Mouse (Mus musculus): Measurements from ENCODE around the gene Ccdc85b. TPM values are rescaled to one million over a fixed set of nuclear protein-coding genes. Genes with fewer than 3 reads are reported as not detected.

Ccdc85b gene
- polyA plus RNA-seq, 1 experiment from 2014 or later: 11.6 TPM

DNA sequence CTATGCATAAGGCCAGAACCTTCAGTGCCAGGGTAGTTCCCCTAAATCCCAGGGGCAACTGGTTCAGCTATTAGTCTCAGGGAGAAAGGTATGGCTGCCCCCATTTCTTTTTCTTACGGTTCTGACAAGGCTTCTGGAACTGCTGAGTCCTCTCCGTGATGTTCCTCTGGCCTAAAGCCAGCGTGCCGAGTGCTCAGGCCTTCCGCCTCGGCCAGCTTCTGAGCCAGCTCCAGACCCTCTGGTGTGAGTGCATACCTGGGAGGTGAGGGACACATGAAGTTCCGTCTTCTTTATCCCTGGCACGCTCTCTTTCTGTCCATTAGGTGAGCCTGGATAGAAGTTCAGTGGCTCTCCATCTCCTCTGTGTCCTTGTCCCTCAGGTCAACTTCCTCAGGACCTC lies 27.7 kb upstream of the Ccdc85b start:
- DNase-seq (ENCODE audit: low spot score): no peak
- Histone ChIP-seq H3K27ac (replicated peaks) (no peak overlapping the region), H3K4me3 (ENCODE audit: low read depth, low read length) (no peak overlapping the region), H3K9ac (ENCODE audit: low read length) (no peak overlapping the region), H3K9me3 (ENCODE audit: control insufficient read depth, low read length) (no peaks in the 10 kb centered on the region), H3K4me2 (replicated peaks; ENCODE audit: low read depth) (no peak overlapping the region), H3K4me1 (replicated peaks; ENCODE audit: control insufficient read depth, insufficient read depth) (no peaks in the 10 kb centered on the region), H3K36me3 (ENCODE audit: control insufficient read depth, insufficient read depth, low read length) (peaks cover 17% of the 10 kb centered on the region; the same call in 1 of the 2 replicates), H3K27me3 (ENCODE audit: control insufficient read depth, insufficient read depth, low read length) (no peaks in the 10 kb centered on the region)
- no peak for ATAC-seq (ENCODE audit: low FRiP score, low TSS enrichment)
- 78% methylated on average over 8 of the region's 8 CpGs for WGBS
- TF ChIP-seq EP300 (optimal IDR thresholded peaks at IDR 0.05) (no peak), CTCF (IDR thresholded peaks at IDR 0.05; ENCODE audit: low read depth) (no peak)

GRCm38 (mm10) chr19:5484496-5484895 lies 26.8 kb upstream of the Ccdc85b start:
- H3K27ac ChIP-seq (replicated peaks): no peak overlapping the region
- peaks cover 21% of the 10 kb centered on the region; the same call in 1 of the 2 replicates for H3K36me3 ChIP-seq (ENCODE audit: control insufficient read depth, insufficient read depth, low read length)
- H3K4me1 ChIP-seq (replicated peaks; ENCODE audit: control insufficient read depth, insufficient read depth): no peaks in the 10 kb centered on the region
- no peaks in the 10 kb centered on the region for H3K9me3 ChIP-seq (ENCODE audit: control insufficient read depth, low read length)
- H3K4me2 ChIP-seq (replicated peaks; ENCODE audit: low read depth): no peak overlapping the region
- 89% methylated on average over 5 of the region's 5 CpGs for whole genome bisulfite sequencing
- no peak for TF ChIP-seq EP300 (optimal IDR thresholded peaks at IDR 0.05)
- TF ChIP-seq CTCF (IDR thresholded peaks at IDR 0.05; ENCODE audit: low read depth): no peak
- no peak for ATAC-seq (ENCODE audit: low FRiP score, low TSS enrichment)
- H3K9ac ChIP-seq (ENCODE audit: low read length): no peak overlapping the region
- H3K4me3 ChIP-seq (ENCODE audit: low read depth, low read length): no peak overlapping the region
- no peaks in the 10 kb centered on the region for H3K27me3 ChIP-seq (ENCODE audit: control insufficient read depth, insufficient read depth, low read length)
- DNase-seq (ENCODE audit: low spot score): no peak

DNA sequence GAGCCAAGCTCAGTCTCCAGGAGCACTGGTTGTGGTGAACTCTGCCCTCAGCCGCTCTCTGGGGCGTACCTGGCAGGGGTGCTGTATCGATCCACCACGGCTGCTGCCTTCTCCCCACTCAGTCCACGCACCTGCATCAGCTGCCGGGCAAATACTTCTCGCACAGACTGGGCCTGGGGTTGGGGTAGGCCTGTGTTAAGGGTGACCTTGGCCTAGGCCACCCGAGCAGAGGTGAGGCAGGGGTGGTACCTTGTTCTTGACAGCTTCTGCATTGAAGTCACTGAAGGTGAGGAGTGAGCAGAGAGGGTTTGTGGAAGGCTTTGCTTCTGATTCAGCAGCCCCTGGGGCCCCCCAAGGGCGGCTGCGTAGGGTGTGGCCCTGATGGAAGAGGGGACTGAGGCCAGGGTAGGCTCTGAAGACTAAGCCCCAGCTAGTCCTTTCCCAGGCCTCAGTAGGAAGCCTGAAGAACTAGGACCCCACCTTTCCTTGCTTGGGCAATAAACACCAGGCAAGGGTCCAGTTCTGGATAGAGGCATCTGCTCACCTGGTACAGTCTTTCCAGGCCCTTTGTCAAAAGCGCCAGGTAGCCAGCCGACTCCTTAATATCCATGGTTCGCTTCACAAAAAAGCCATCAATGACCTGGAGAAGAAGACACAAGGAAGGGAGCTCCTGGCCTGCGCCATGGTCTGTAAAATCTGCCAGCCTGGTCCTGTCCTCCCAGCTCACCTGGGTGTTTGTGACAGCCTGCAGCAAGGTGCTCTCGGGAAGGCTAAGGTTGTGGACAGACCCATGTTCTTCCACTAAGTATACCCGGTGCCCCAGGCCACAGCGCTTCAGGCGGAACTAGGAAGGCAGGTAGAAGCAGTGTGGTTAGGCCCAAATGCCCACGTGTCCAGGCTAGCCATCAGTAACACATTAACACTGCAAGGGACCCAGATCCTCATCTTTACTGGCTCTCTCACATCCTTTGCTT lies 26.0 kb upstream of the Ccdc85b start:
- Histone ChIP-seq H3K27ac (replicated peaks) (no peak overlapping the region), H3K36me3 (ENCODE audit: control insufficient read depth, insufficient read depth, low read length) (peaks cover 21% of the 10 kb centered on the region; the same call in 1 of the 2 replicates), H3K9ac (ENCODE audit: low read length) (no peak overlapping the region), H3K27me3 (ENCODE audit: control insufficient read depth, insufficient read depth, low read length) (no peaks in the 10 kb centered on the region), H3K4me2 (replicated peaks; ENCODE audit: low read depth) (no peak overlapping the region), H3K4me1 (replicated peaks; ENCODE audit: control insufficient read depth, insufficient read depth) (no peaks in the 10 kb centered on the region), H3K4me3 (ENCODE audit: low read depth, low read length) (no peak overlapping the region), H3K9me3 (ENCODE audit: control insufficient read depth, low read length) (no peaks in the 10 kb centered on the region)
- no peak for DNase-seq (ENCODE audit: low spot score)
- ATAC-seq (ENCODE audit: low FRiP score, low TSS enrichment): no peak
- WGBS: 92% methylated on average over 19 of the region's 19 CpGs
- TF ChIP-seq CTCF (IDR thresholded peaks at IDR 0.05; ENCODE audit: low read depth) (no peak), EP300 (optimal IDR thresholded peaks at IDR 0.05) (no peak)

- H3K27me3 ChIP-seq (ENCODE audit: control insufficient read depth, insufficient read depth, low read length): no peaks in the 10 kb centered on the region
- H3K4me1 ChIP-seq (replicated peaks; ENCODE audit: control insufficient read depth, insufficient read depth): no peaks in the 10 kb centered on the region; the same call in 1 of the 2 replicates
- H3K9ac ChIP-seq (ENCODE audit: low read length): no peak overlapping the region
- no peak overlapping the region for H3K4me2 ChIP-seq (replicated peaks; ENCODE audit: low read depth)
- no peak overlapping the region for H3K4me3 ChIP-seq (ENCODE audit: low read depth, low read length)
- peaks cover 21% of the 10 kb centered on the region; the same call in 1 of the 2 replicates for H3K36me3 ChIP-seq (ENCODE audit: control insufficient read depth, insufficient read depth, low read length)
- DNase-seq (ENCODE audit: low spot score): no peak
- no peak for TF ChIP-seq EP300 (optimal IDR thresholded peaks at IDR 0.05)
- no peak for TF ChIP-seq CTCF (IDR thresholded peaks at IDR 0.05; ENCODE audit: low read depth)
- no peaks in the 10 kb centered on the region for H3K9me3 ChIP-seq (ENCODE audit: control insufficient read depth, low read length)
- H3K27ac ChIP-seq (replicated peaks): no peak overlapping the region
- WGBS: 92% methylated on average over 10 of the region's 10 CpGs
- ATAC-seq (ENCODE audit: low FRiP score, low TSS enrichment): no peak
Observed at GRCm38 (mm10) chr19:5481398-5481797, 23.7 kb upstream of the Ccdc85b start.

GRCm38 (mm10) chr19:5480016-5480415 lies 22.3 kb upstream of the Ccdc85b start:
- H3K4me3 ChIP-seq (ENCODE audit: low read depth, low read length): no peak overlapping the region
- no peak overlapping the region for H3K9ac ChIP-seq (ENCODE audit: low read length)
- H3K4me2 ChIP-seq (replicated peaks; ENCODE audit: low read depth): no peak overlapping the region
- DNase-seq (ENCODE audit: low spot score): no peak
- no peak overlapping the region for H3K27ac ChIP-seq (replicated peaks)
- no peak for ATAC-seq (ENCODE audit: low FRiP score, low TSS enrichment)
- no peaks in the 10 kb centered on the region for H3K9me3 ChIP-seq (ENCODE audit: control insufficient read depth, low read length)
- H3K27me3 ChIP-seq (ENCODE audit: control insufficient read depth, insufficient read depth, low read length): no peaks in the 10 kb centered on the region
- H3K4me1 ChIP-seq (replicated peaks; ENCODE audit: control insufficient read depth, insufficient read depth): no peaks in the 10 kb centered on the region; the same call in 1 of the 2 replicates
- H3K36me3 ChIP-seq (ENCODE audit: control insufficient read depth, insufficient read depth, low read length): peaks cover 21% of the 10 kb centered on the region; the same call in 1 of the 2 replicates
- WGBS: 82% methylated on average over 10 of the region's 10 CpGs
- no peak for TF ChIP-seq EP300 (optimal IDR thresholded peaks at IDR 0.05)
